Mouse (Mus musculus) stomach, postnatal 0 days (tissue): ENCODE results near the gene Tyrobp. TPM values are rescaled to one million over a fixed set of nuclear protein-coding genes. Genes with fewer than 3 reads are reported as not detected.
A peak's percentile ranks its signal among the peaks of the same experiment; 100 is the strongest.

Experiments
- ATAC-seq: fragments of 200-750 bp; cut with Nextera tagmentation; 2 replicates; pipeline ENCODE4 v1.8.0; 2017; ENCODE audit not compliant: low FRiP score, low TSS enrichment
- DNase-seq: peaks from one replicate; pipeline ENCODE4 v3.0.0-alpha.2; 2016; ENCODE audit warnings: low spot score
- H3K27ac ChIP-seq: fragments of 300-500 bp; sonication (generic); replicated peaks from 2 replicates; pipeline ENCODE4 v1.5.1; 2014; ENCODE audit warnings: mild to moderate bottlenecking, control low read depth
- H3K27me3 ChIP-seq: fragments of 300-500 bp; sonication (generic); 2 replicates; pipeline ENCODE4 v1.6.1; 2014; ENCODE audit warnings: low read length; ENCODE audit not compliant: control insufficient read depth, insufficient read depth
- H3K36me3 ChIP-seq: fragments of 300-500 bp; sonication (generic); 2 replicates; pipeline ENCODE4 v1.6.1; 2014; ENCODE audit warnings: low read length, mixed read lengths; ENCODE audit not compliant: control insufficient read depth, insufficient read depth
- H3K4me1 ChIP-seq: fragments of 300-500 bp; sonication (generic); replicated peaks from 2 replicates; pipeline ENCODE4 v1.6.1; 2014; ENCODE audit warnings: antibody characterized with exemption; ENCODE audit not compliant: control insufficient read depth, insufficient read depth
- H3K4me2 ChIP-seq: fragments of 300-500 bp; sonication (generic); replicated peaks from 2 replicates; pipeline ENCODE4 v1.6.1; 2014; ENCODE audit warnings: low read depth, mild to moderate bottlenecking, control low read depth, moderate library complexity
- H3K4me3 ChIP-seq: fragments of 300-500 bp; sonication (generic); 2 replicates; pipeline ENCODE4 v1.5.1; 2014; ENCODE audit warnings: low read depth, low read length, control low read depth
- H3K9ac ChIP-seq: fragments of 300-500 bp; sonication (generic); 2 replicates; pipeline ENCODE4 v1.6.1; 2014; ENCODE audit warnings: mild to moderate bottlenecking, low read length, control low read depth, mixed read lengths
- H3K9me3 ChIP-seq: fragments of 300-500 bp; sonication (generic); 2 replicates; pipeline ENCODE4 v1.6.1; 2016; ENCODE audit warnings: low read length; ENCODE audit not compliant: control insufficient read depth
- CTCF ChIP-seq: IDR thresholded peaks from 2 replicates; pipeline ENCODE4 v1.5.1; 2016; ENCODE audit warnings: antibody characterized with exemption, low read depth, mild to moderate bottlenecking, moderate library complexity
- EP300 ChIP-seq: optimal IDR thresholded peaks from 2 replicates; pipeline ENCODE3; 2016; ENCODE audit warnings: antibody characterized with exemption
- WGBS: fragments of 180-500 bp; shearing (Covaris S2); extraction: QIAGEN DNeasy Blood & Tissue Kit; methylation state at CpG from one replicate; pipeline ENCODE4 v1.1.7; 2014; 5-methylcytosine and 5-hydroxymethylcytosine counted together
- polyA plus RNA-seq: library from polyadenylated mRNA; unstranded; fragments of >200 nt; fragmentation: Nextera tagmentation; extraction: Ambion mirVana; gene quantifications from 2 replicates; pipeline ENCODE4 v1.2.1, GENCODE M21; 2015

Tyrobp gene
- polyA plus RNA-seq, 1 experiment from 2014 or later = 71.0 TPM

- 83% methylated on average over 4 of the region's 4 CpGs for WGBS
- H3K27ac ChIP-seq = no peak overlapping the region; the same call in 1 of the 2 replicates
- TF ChIP-seq EP300 (no peak), CTCF (no peak)
These were observed 19.9 kb upstream of the Tyrobp start for GRCm38 (mm10) chr7:30393631-30394030.

GRCm38 (mm10) chr7:30394379-30394778, 19.2 kb upstream of the Tyrobp start:
- no peak overlapping the region for H3K4me2 ChIP-seq
- no peaks in the 10 kb centered on the region for H3K36me3 ChIP-seq
- DNase-seq = peak; percentile 21
- H3K27ac ChIP-seq = no peak overlapping the region; the same call in 1 of the 2 replicates
- 66% methylated on average over 10 of the region's 11 CpGs for WGBS
- H3K9ac ChIP-seq = no peak overlapping the region
- no peaks in the 10 kb centered on the region for H3K27me3 ChIP-seq
- H3K4me3 ChIP-seq = no peak overlapping the region
- TF ChIP-seq EP300 (no peak), CTCF (no peak)
- no peaks in the 10 kb centered on the region for H3K9me3 ChIP-seq
- no peaks in the 10 kb centered on the region for H3K4me1 ChIP-seq
- no peak for ATAC-seq

More at GRCm38 (mm10) chr7:30393631-30394030, 19.9 kb upstream of the Tyrobp start:
- DNase-seq (no peak), ATAC-seq (no peak)
- Histone ChIP-seq H3K27me3 (no peaks in the 10 kb centered on the region), H3K4me2 (no peak overlapping the region), H3K4me1 (no peaks in the 10 kb centered on the region), H3K9me3 (no peaks in the 10 kb centered on the region), H3K36me3 (no peaks in the 10 kb centered on the region), H3K4me3 (no peak overlapping the region), H3K9ac (no peak overlapping the region)

- no peak for DNase-seq
- Histone ChIP-seq H3K27me3 (no peaks in the 10 kb centered on the region), H3K4me1 (no peaks in the 10 kb centered on the region), H3K4me3 (no peak overlapping the region), H3K27ac (no peak overlapping the region), H3K36me3 (no peaks in the 10 kb centered on the region), H3K4me2 (no peak overlapping the region), H3K9me3 (no peaks in the 10 kb centered on the region), H3K9ac (no peak overlapping the region)
- no peak for ATAC-seq
- 43% methylated on average over 2 of the region's 2 CpGs for WGBS
- peak; percentile 45 for TF ChIP-seq CTCF
- TF ChIP-seq EP300 = no peak
These were observed 18.7 kb upstream of the Tyrobp start for GRCm38 (mm10) chr7:30394871-30395270.

- TF ChIP-seq EP300 = no peak
- TF ChIP-seq CTCF = no peak
- no peaks in the 10 kb centered on the region for H3K36me3 ChIP-seq
- no peaks in the 10 kb centered on the region for H3K9me3 ChIP-seq
- no peak for DNase-seq
- H3K4me3 ChIP-seq = no peak overlapping the region
- no peak overlapping the region for H3K9ac ChIP-seq
- no peak overlapping the region for H3K4me2 ChIP-seq
- no peak for ATAC-seq
- H3K27ac ChIP-seq = no peak overlapping the region
- no peaks in the 10 kb centered on the region for H3K27me3 ChIP-seq
- WGBS = 43% methylated on average over 7 of the region's 7 CpGs
- H3K4me1 ChIP-seq = no peaks in the 10 kb centered on the region
These were observed 13.9 kb upstream of the Tyrobp start for GRCm38 (mm10) chr7:30399671-30400070.

- Histone ChIP-seq H3K4me1 (no peaks in the 10 kb centered on the region), H3K9ac (no peak overlapping the region), H3K27ac (no peak overlapping the region), H3K4me3 (no peak overlapping the region), H3K9me3 (no peaks in the 10 kb centered on the region), H3K36me3 (no peaks in the 10 kb centered on the region), H3K27me3 (no peaks in the 10 kb centered on the region), H3K4me2 (no peak overlapping the region)
- DNase-seq = no peak
- 58% methylated on average over 4 of the region's 4 CpGs for WGBS
- no peak for ATAC-seq
- TF ChIP-seq CTCF (no peak), EP300 (no peak)
These were observed 11.2 kb upstream of the Tyrobp start for GRCm38 (mm10) chr7:30402343-30402742.

GRCm38 (mm10) chr7:30408639-30409038, 4.9 kb upstream of the Tyrobp start:
- no peak for ATAC-seq
- Histone ChIP-seq H3K4me1 (no peaks in the 10 kb centered on the region), H3K4me3 (no peak overlapping the region), H3K36me3 (no peaks in the 10 kb centered on the region), H3K27ac (no peak overlapping the region), H3K27me3 (no peaks in the 10 kb centered on the region; the same call in 1 of the 2 replicates), H3K4me2 (no peak overlapping the region), H3K9ac (no peak overlapping the region), H3K9me3 (no peaks in the 10 kb centered on the region)
- no peak for DNase-seq
- no peak for TF ChIP-seq CTCF
- no peak for TF ChIP-seq EP300
- 77% methylated on average over 3 of the region's 3 CpGs for WGBS
